21 mouse cellular contexts compared by ENCODE assay signal in the genomic region with DNA sequence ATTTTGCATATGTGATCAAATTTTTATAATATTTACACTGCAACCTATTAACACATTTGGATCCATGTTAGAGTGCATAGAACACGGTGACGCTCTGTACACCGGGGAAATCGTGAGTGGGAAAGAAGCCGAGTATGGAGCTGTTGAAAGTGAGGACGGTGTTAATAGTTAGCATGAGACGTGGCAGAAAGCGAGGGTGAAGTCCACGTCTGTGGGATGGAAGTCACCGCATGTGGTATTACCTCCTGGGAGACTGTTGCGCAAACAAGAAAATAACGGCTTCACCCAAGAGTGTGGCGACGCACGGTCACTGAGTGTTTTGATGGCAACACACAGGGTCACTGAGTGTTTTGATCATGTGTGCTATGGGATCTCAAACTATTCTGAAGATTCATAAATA.
DNase-seq lines count a peak whose midpoint lies in the region; ATAC-seq lines count a peak whose summit lies in the region.
"Had no signal": no experiment of that assay in that cellular context is flagged by ENCODE, and none has a peak within 500 bp of the region (broad histone marks: within the 10 kb centered on the region; RNA-seq: fewer than 3 reads in every experiment).

No protein-coding gene starts in this region.

- ATAC-seq in megakaryocyte progenitor cell, adult 5-6 weeks (replicated peaks; ENCODE audit: poor library complexity): 0 out of 2 replicates have a peak, but pooled peaks have one; percentile 23
- ATAC-seq: forebrain, embryonic 14.5 days; forebrain, postnatal 0 days; hindbrain, embryonic 16.5 days; Patski had no signal

- intact Hi-C loops in left cerebral cortex, postnatal 25 days (cut with DNase I): no loop called here

- DNase-seq in kidney, adult 18-20 months: peak; percentile 16
- no peak for DNase-seq in kidney, postnatal 10 days
- DNase-seq in kidney, adult 9 months: peak; percentile 62
- no peak for DNase-seq in kidney, postnatal 14 days
- DNase-seq in left cerebral cortex, postnatal 25 days (ENCODE audit: low spot score in 2 of 2): no peak
- DNase-seq: adrenal gland, postnatal 10 days; adrenal gland, postnatal 36 days; B cell, adult 2 months; cerebellum, adult 18-20 months; cerebellum, adult 9-10 months; cerebellum, postnatal 14 days; forebrain, postnatal 0 days; gastrocnemius, adult 2 months; gastrocnemius, postnatal 14 days; heart, adult 18-20 months; heart, postnatal 10 days; heart, postnatal 36 days had no signal

Comparison
In these comparisons a context has a peak if more than half of its experiments do, and no peak if none do; other contexts are left out.
1. DNase-seq: peak in kidney, adult 18-20 months (single experiment) and kidney, adult 9 months (single experiment); none in kidney, postnatal 10 days (single experiment), kidney, postnatal 14 days (single experiment) and left cerebral cortex, postnatal 25 days (0 of 2).